Mouse (Mus musculus): ENCODE results near the gene Gm2244.
"Not testable (repeated sequence)": the region's sequence is repeated elsewhere in the genome, so short reads cannot be mapped to it uniquely, and the experiment has no call there.

The Gm2244 gene

GRCm38 (mm10) chr14:19549863-19550262 lies at the start of gene Gm2244:
Gene Gm2244 (minus strand): TSS chr14:19549963.
- not testable (repeated sequence) for DNase-seq (ENCODE audit: low read depth)

- DNase-seq (ENCODE audit: low read depth) = not testable (repeated sequence)
These were observed 35.3 kb upstream of the Gm2244 start, which contains the start of gene Gm2237 for GRCm38 (mm10) chr14:19584804-19585667. Gene Gm2237 (minus strand): TSS chr14:19585135.
